Mouse (Mus musculus): ENCODE measurements around the gene Pkig. TPM values are rescaled to one million over a fixed set of nuclear protein-coding genes. Genes with fewer than 3 reads are reported as not detected.

Gene Pkig
- total and polyA plus RNA-seq, 3 experiments = 79.5 to 160 TPM; not detected in 1

GRCm38 (mm10) chr2:163743357-163743756, 85.2 kb downstream of the Pkig start (continued):
- TF ChIP-seq JUND (IDR thresholded peaks at IDR 0.05; ENCODE audit: low read depth, low read length) (no peak), CTCF (IDR thresholded peaks at IDR 0.05 in 2 of 3, conservative IDR thresholded peaks at IDR 0.05 in 1 of 3; ENCODE audit: control insufficient read depth in 1 of 3, insufficient read depth in 1 of 3, low read depth in 2 of 3, low read length in 3 of 3, poor library complexity in 1 of 3, severe bottlenecking in 1 of 3) (no peak), MEF2A (IDR thresholded peaks at IDR 0.05; ENCODE audit: extremely low read depth, insufficient replicate concordance, low read depth, low read length, poor library complexity, severe bottlenecking) (no peak), NELFE (IDR thresholded peaks at IDR 0.05; ENCODE audit: low read depth, low read length) (no peak), MYB (IDR thresholded peaks at IDR 0.05; ENCODE audit: low read depth, low read length) (0 out of 2 replicates have a peak, but pooled peaks have one; percentile 17), GATA1 (IDR thresholded peaks at IDR 0.05; ENCODE audit: low read depth, low read length) (peak; percentile 72), RCOR1 (IDR thresholded peaks at IDR 0.05; ENCODE audit: low read depth, low read length) (peak; percentile 63; the same call in 1 of the 2 replicates), MXI1 (IDR thresholded peaks at IDR 0.05; ENCODE audit: low read depth, low read length) (0 out of 2 replicates have a peak, but pooled peaks have one; percentile 31), ZC3H11A (IDR thresholded peaks at IDR 0.05; ENCODE audit: low read depth, low read length) (no peak), MAX (IDR thresholded peaks at IDR 0.05; ENCODE audit: low read length) (no peak), UBTF (IDR thresholded peaks at IDR 0.05; ENCODE audit: borderline replicate concordance, insufficient read depth, low read depth, low read length) (no peak), USF2 (IDR thresholded peaks at IDR 0.05; ENCODE audit: borderline replicate concordance in 1 of 2, insufficient read depth in 1 of 2, low read depth in 1 of 2, low read length in 2 of 2) (no peak), POLR2AphosphoS2 (IDR thresholded peaks at IDR 0.05; ENCODE audit: low read length) (no peak), ZNF384 (IDR thresholded peaks at IDR 0.05; ENCODE audit: low read depth, low read length) (no peak), TCF12 (IDR thresholded peaks at IDR 0.05; ENCODE audit: low read depth, low read length) (peak; percentile 59), KAT2A (conservative IDR thresholded peaks at IDR 0.05; ENCODE audit: low read depth, low read length) (no peak), USF1 (IDR thresholded peaks at IDR 0.05; ENCODE audit: low read depth, low read length) (no peak), GABPA (IDR thresholded peaks at IDR 0.05; ENCODE audit: low read depth, low read length) (no peak)

- TF ChIP-seq MYC (IDR thresholded peaks at IDR 0.05; ENCODE audit: low read depth, low read length) = no peak
- TF ChIP-seq KAT2A (conservative IDR thresholded peaks at IDR 0.05; ENCODE audit: low read depth, low read length) = no peak
- TF ChIP-seq ZNF384 (IDR thresholded peaks at IDR 0.05; ENCODE audit: low read depth, low read length) = no peak
- TF ChIP-seq SMC3 (IDR thresholded peaks at IDR 0.05; ENCODE audit: low read depth, low read length) = no peak
- no peak for TF ChIP-seq MXI1 (IDR thresholded peaks at IDR 0.05; ENCODE audit: low read depth, low read length)
- TF ChIP-seq HCFC1 (IDR thresholded peaks at IDR 0.05; ENCODE audit: low read depth, low read length) = no peak
- TF ChIP-seq EP300 (IDR thresholded peaks at IDR 0.05; ENCODE audit: low read depth in 1 of 2, low read length in 2 of 2) = no peak
- no peak for TF ChIP-seq GATA1 (IDR thresholded peaks at IDR 0.05; ENCODE audit: low read depth, low read length)
- TF ChIP-seq MAFK (IDR thresholded peaks at IDR 0.05; ENCODE audit: borderline replicate concordance, low read depth, low read length) = no peak
- TF ChIP-seq POLR2AphosphoS2 (IDR thresholded peaks at IDR 0.05; ENCODE audit: low read length) = no peak
- no peak for TF ChIP-seq GABPA (IDR thresholded peaks at IDR 0.05; ENCODE audit: low read depth, low read length)
- TF ChIP-seq POLR2A (IDR thresholded peaks at IDR 0.05; ENCODE audit: control insufficient read depth in 1 of 2, insufficient read depth in 1 of 2, low read depth in 1 of 2, low read length in 2 of 2, poor library complexity in 1 of 2) = no peak
- no peak for TF ChIP-seq TAL1 (IDR thresholded peaks at IDR 0.05; ENCODE audit: low read length)
- no peak for TF ChIP-seq JUND (IDR thresholded peaks at IDR 0.05; ENCODE audit: low read depth, low read length)
- no peak for TF ChIP-seq CHD2 (IDR thresholded peaks at IDR 0.05; ENCODE audit: low read length)
- TF ChIP-seq ZKSCAN1 (IDR thresholded peaks at IDR 0.05; ENCODE audit: low read depth, low read length) = no peak
- no peak for TF ChIP-seq E2F4 (IDR thresholded peaks at IDR 0.05; ENCODE audit: borderline replicate concordance, low read depth, low read length)
- Histone ChIP-seq H3K4me3 (ENCODE audit: control insufficient read depth in 1 of 2, insufficient read depth in 1 of 2, low read depth in 2 of 2, low read length in 2 of 2) (no peak overlapping the region), H3K36me3 (ENCODE audit: control insufficient read depth in 1 of 2, insufficient read depth in 2 of 2, low read length in 2 of 2) (peaks cover 0 to 25% of the 10 kb centered on the region in 2 experiments; a peak in 2 of 4 replicates), H3K27ac (ENCODE audit: control insufficient read depth, low read depth, low read length) (no peak overlapping the region), H3K79me2 (ENCODE audit: control insufficient read depth, insufficient read depth, low read length, poor library complexity) (peaks cover 6% of the 10 kb centered on the region), H3K4me1 (ENCODE audit: control insufficient read depth in 1 of 2, insufficient read depth in 2 of 2, low read length in 2 of 2) (peaks cover 14 to 37% of the 10 kb centered on the region in 2 experiments), H3K9me3 (replicated peaks; ENCODE audit: insufficient read depth, low read length) (no peaks in the 10 kb centered on the region), H3K9ac (ENCODE audit: control insufficient read depth, low read depth, low read length, poor library complexity, severe bottlenecking) (no peak overlapping the region), H3K27me3 (ENCODE audit: control insufficient read depth in 1 of 2, insufficient read depth in 2 of 2, low read length in 2 of 2) (no peaks in the 10 kb centered on the region)
- peak; percentile 16 for DNase-seq (ENCODE audit: low read depth, low spot score)
These were observed 86.8 kb downstream of the Pkig start for GRCm38 (mm10) chr2:163744801-163745570.
